Mouse (Mus musculus): ENCODE data around the gene Creb3l2.

Creb3l2 gene

GRCm38 (mm10) chr6:37441251-37442011 lies 515 bp downstream of the Creb3l2 start:
- DNase-seq (ENCODE audit: low read depth, low spot score): peak; percentile 41

GRCm38 (mm10) chr6:37440491-37441250 lies 1.3 kb downstream of the Creb3l2 start:
- DNase-seq (ENCODE audit: low read depth, low spot score): peak; percentile 51

- DNase-seq (ENCODE audit: low read depth, low spot score): no peak
Observed at GRCm38 (mm10) chr6:37439676-37440490, 2.1 kb downstream of the Creb3l2 start.

- no peak for DNase-seq (ENCODE audit: low read depth, low spot score)
Observed at GRCm38 (mm10) chr6:37438510-37438909, 3.4 kb downstream of the Creb3l2 start.

GRCm38 (mm10) chr6:37437086-37437485 lies 4.9 kb downstream of the Creb3l2 start:
- DNase-seq (ENCODE audit: low read depth, low spot score): no peak

GRCm38 (mm10) chr6:37435391-37435790 lies 6.6 kb downstream of the Creb3l2 start:
- DNase-seq (ENCODE audit: low read depth, low spot score): no peak

- no peak for DNase-seq (ENCODE audit: low read depth, low spot score)
Observed at GRCm38 (mm10) chr6:37429849-37430470, 12.0 kb downstream of the Creb3l2 start.

GRCm38 (mm10) chr6:37428947-37429346 lies 13.0 kb downstream of the Creb3l2 start:
- DNase-seq (ENCODE audit: low read depth, low spot score): no peak

- no peak for DNase-seq (ENCODE audit: low read depth, low spot score)
Observed at GRCm38 (mm10) chr6:37428044-37428443, 13.9 kb downstream of the Creb3l2 start.

- no peak for DNase-seq (ENCODE audit: low read depth, low spot score)
Observed at GRCm38 (mm10) chr6:37426615-37427014, 15.3 kb downstream of the Creb3l2 start.

GRCm38 (mm10) chr6:37425833-37426232 lies 16.1 kb downstream of the Creb3l2 start:
- DNase-seq (ENCODE audit: low read depth, low spot score): no peak

GRCm38 (mm10) chr6:37425075-37425474 lies 16.9 kb downstream of the Creb3l2 start:
- no peak for DNase-seq (ENCODE audit: low read depth, low spot score)

- DNase-seq (ENCODE audit: low read depth, low spot score): no peak
Observed at GRCm38 (mm10) chr6:37424374-37424773, 17.6 kb downstream of the Creb3l2 start.

- DNase-seq (ENCODE audit: low read depth, low spot score): no peak
Observed at GRCm38 (mm10) chr6:37423386-37423785, 18.6 kb downstream of the Creb3l2 start.

- DNase-seq (ENCODE audit: low read depth, low spot score): no peak
Observed at GRCm38 (mm10) chr6:37421124-37421523, 20.8 kb downstream of the Creb3l2 start.

- peak; percentile 48 for DNase-seq (ENCODE audit: low read depth, low spot score)
Observed at GRCm38 (mm10) chr6:37419445-37419941, 22.5 kb downstream of the Creb3l2 start.

GRCm38 (mm10) chr6:37418931-37419330 lies 23.0 kb downstream of the Creb3l2 start:
- no peak for DNase-seq (ENCODE audit: low read depth, low spot score)

GRCm38 (mm10) chr6:37416743-37417142 lies 25.2 kb downstream of the Creb3l2 start:
- no peak for DNase-seq (ENCODE audit: low read depth, low spot score)

- DNase-seq (ENCODE audit: low read depth, low spot score): no peak
Observed at GRCm38 (mm10) chr6:37415505-37415904, 26.4 kb downstream of the Creb3l2 start.

- peak; percentile 65 for DNase-seq (ENCODE audit: low read depth, low spot score)
Observed at GRCm38 (mm10) chr6:37415034-37415433, 26.9 kb downstream of the Creb3l2 start.

- no peak for DNase-seq (ENCODE audit: low read depth, low spot score)
Observed at GRCm38 (mm10) chr6:37414576-37414975, 27.4 kb downstream of the Creb3l2 start.

All from mesoderm, embryonic 11.5 days (tissue).